8 mouse cellular contexts compared by ENCODE assay signal in the genomic region with DNA sequence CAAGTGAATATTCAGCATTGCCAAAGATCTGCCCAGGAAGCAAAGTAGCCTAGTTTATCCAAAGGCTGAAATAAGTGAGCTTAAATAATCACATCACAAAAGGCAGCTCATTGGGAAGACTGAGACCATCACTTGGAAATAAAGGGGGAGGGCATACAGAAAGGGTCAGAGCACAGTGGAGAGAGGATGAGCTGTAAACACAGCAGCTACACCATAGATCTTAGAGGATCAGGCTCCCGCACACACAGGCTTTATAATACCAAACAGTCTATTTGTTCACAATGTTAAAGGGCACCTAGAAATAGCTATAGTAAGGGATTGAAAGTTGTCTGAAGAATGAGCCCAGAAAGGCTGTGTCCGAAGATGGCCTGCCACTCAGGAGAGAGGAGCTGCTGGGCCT. TPM values are rescaled to one million over a fixed set of nuclear protein-coding genes. Genes with fewer than 3 reads are reported as not detected.
DNase-seq lines count a peak whose midpoint lies in the region; ATAC-seq and TF ChIP-seq lines count a peak whose summit lies in the region.

No protein-coding gene starts in this region.

- WGBS in heart, embryonic 10.5 days: 14% methylated on average over 2 of the region's 2 CpGs
- WGBS in forebrain, embryonic 12.5 days: 11% methylated on average over 2 of the region's 2 CpGs
- 36% methylated on average over 2 of the region's 2 CpGs for WGBS in liver, embryonic 14.5 days (ENCODE audit: insufficient replicate concordance)

- no peaks in the 10 kb centered on the region for H3K27me3 ChIP-seq in heart, embryonic 10.5 days (ENCODE audit: insufficient read depth, poor library complexity, severe bottlenecking)
- peaks cover 14% of the 10 kb centered on the region for H3K27me3 ChIP-seq in E14TG2a.4 (ENCODE audit: insufficient read depth, low read length)
- no peaks in the 10 kb centered on the region for H3K27me3 ChIP-seq in forebrain, embryonic 12.5 days
- no peaks in the 10 kb centered on the region for H3K27me3 ChIP-seq in liver, embryonic 14.5 days (ENCODE audit: control insufficient read depth, insufficient read depth, low read length)

- peak overlapping the region; percentile 63 for H3K4me3 ChIP-seq in heart, embryonic 10.5 days
- peak overlapping the region; percentile 71 for H3K4me3 ChIP-seq in E14TG2a.4 (replicated peaks; ENCODE audit: low read length)
- peak overlapping the region; percentile 44 for H3K4me3 ChIP-seq in forebrain, embryonic 12.5 days (replicated peaks)
- peak overlapping the region; percentile 57 to 68 for H3K4me3 ChIP-seq in liver, embryonic 14.5 days (ENCODE audit: insufficient read depth in 1 of 2, low read depth in 2 of 2, low read length in 2 of 2)

- H3K4me2 ChIP-seq in forebrain, embryonic 12.5 days: peak overlapping the region; percentile 76
- H3K4me2 ChIP-seq in liver, embryonic 14.5 days (ENCODE audit: low read depth): peak overlapping the region; percentile 88

- H3K9me3 ChIP-seq in heart, embryonic 10.5 days: no peaks in the 10 kb centered on the region
- no peaks in the 10 kb centered on the region for H3K9me3 ChIP-seq in E14TG2a.4 (ENCODE audit: low read length)
- H3K9me3 ChIP-seq in forebrain, embryonic 12.5 days: no peaks in the 10 kb centered on the region
- no peaks in the 10 kb centered on the region for H3K9me3 ChIP-seq in liver, embryonic 14.5 days (ENCODE audit: control insufficient read depth, low read length)

- DNase-seq in heart, embryonic 10.5 days (ENCODE audit: low spot score): no peak
- DNase-seq in heart, postnatal 25 days (ENCODE audit: low spot score): no peak
- DNase-seq in liver, embryonic 14.5 days (ENCODE audit: low read depth in 3 of 3, low spot score in 3 of 3): no peak
- no peak for DNase-seq in MN1 (ENCODE audit: low spot score)
- DNase-seq in frontal cortex, adult 2 months (ENCODE audit: extremely low spot score in 1 of 2, low spot score in 1 of 2): no peak
- DNase-seq in ovary, postnatal 10 days (ENCODE audit: low spot score): no peak

- intact Hi-C loops in heart, postnatal 25 days (cut with DNase I): no loop called here

- H3K36me3 ChIP-seq in heart, embryonic 10.5 days: no peaks in the 10 kb centered on the region
- H3K36me3 ChIP-seq in E14TG2a.4 (ENCODE audit: insufficient read depth, low read length): no peaks in the 10 kb centered on the region
- H3K36me3 ChIP-seq in forebrain, embryonic 12.5 days (replicated peaks): no peaks in the 10 kb centered on the region; the same call in 1 of the 2 replicates
- H3K36me3 ChIP-seq in liver, embryonic 14.5 days (replicated peaks; ENCODE audit: control insufficient read depth, insufficient read depth, low read depth): no peaks in the 10 kb centered on the region

- H3K27ac ChIP-seq in heart, embryonic 10.5 days: peak overlapping the region; percentile 93
- no peak overlapping the region for H3K27ac ChIP-seq in forebrain, embryonic 12.5 days
- H3K27ac ChIP-seq in liver, embryonic 14.5 days: no peak overlapping the region

- TF ChIP-seq CTCF in E14TG2a.4 (conservative IDR thresholded peaks at IDR 0.05; ENCODE audit: low read length): no peak
- TF ChIP-seq CTCF in liver, embryonic 14.5 days (IDR thresholded peaks at IDR 0.05; ENCODE audit: low read depth): no peak

- H3K9ac ChIP-seq in forebrain, embryonic 12.5 days: peak overlapping the region; percentile 70
- H3K9ac ChIP-seq in liver, embryonic 14.5 days (replicated peaks): peak overlapping the region; percentile 77

- peaks cover 10% of the 10 kb centered on the region; the same call in 1 of the 2 replicates for H3K4me1 ChIP-seq in heart, embryonic 10.5 days
- 0 out of 2 replicates have a peak, but pooled peaks cover 9% of the 10 kb centered on the region for H3K4me1 ChIP-seq in E14TG2a.4 (replicated peaks; ENCODE audit: low read depth, low read length)
- H3K4me1 ChIP-seq in forebrain, embryonic 12.5 days: peaks cover 6% of the 10 kb centered on the region
- peaks cover 0 to 2% of the 10 kb centered on the region in 2 experiments; a peak in 2 of 4 replicates for H3K4me1 ChIP-seq in liver, embryonic 14.5 days (replicated peaks; ENCODE audit: control insufficient read depth in 2 of 2, insufficient read depth in 2 of 2, low read length in 1 of 2)

- ATAC-seq in forebrain, embryonic 12.5 days (ENCODE audit: low FRiP score): no peak
- ATAC-seq in liver, embryonic 14.5 days (ENCODE audit: insufficient read depth): peak; percentile 61; the same call in 1 of the 2 replicates

- TF ChIP-seq EP300 in liver, embryonic 14.5 days (IDR thresholded peaks at IDR 0.05; ENCODE audit: low read depth): no peak

RNA-seq across cellular contexts. Expression of a gene that starts 21.8 kb away (rescaled TPM):
- 0.15 and 0.21 TPM in 2 replicates for polyA plus RNA-seq in heart, embryonic 10.5 days (2016; fragmentation: Nextera tagmentation; extraction: Ambion mirVana)
- not detected for total RNA-seq in heart, postnatal 25 days (2021)
- 0.40 and 0.49 TPM in 2 replicates for polyA plus RNA-seq in forebrain, embryonic 12.5 days (2016; fragmentation: Nextera tagmentation; extraction: Ambion mirVana)
- polyA plus RNA-seq in liver, embryonic 14.5 days (2012; rRNA removed): 0.02 TPM in 1 of 2 replicates, not detected in the other
- not detected in 2 replicates for polyA plus RNA-seq in liver, embryonic 14.5 days (2014; fragmentation: Nextera tagmentation; extraction: Ambion mirVana)
- 0.29 and 0.46 TPM in 2 replicates for polyA plus RNA-seq in frontal cortex, adult 2 months (2012; rRNA removed)

RNA-seq across cellular contexts. Expression of a gene that starts 23.7 kb away (rescaled TPM):
- polyA plus RNA-seq in heart, embryonic 10.5 days (2016; fragmentation: Nextera tagmentation; extraction: Ambion mirVana): 0.94 and 2.3 TPM in 2 replicates
- total RNA-seq in heart, postnatal 25 days (2021): under 1 TPM; 0.20 to 0.21 TPM
- polyA plus RNA-seq in forebrain, embryonic 12.5 days (2016; fragmentation: Nextera tagmentation; extraction: Ambion mirVana): 1.4 and 1.8 TPM in 2 replicates
- 3.5 and 4.2 TPM in 2 replicates for polyA plus RNA-seq in liver, embryonic 14.5 days (2012; rRNA removed)
- 4.5 and 5.0 TPM in 2 replicates for polyA plus RNA-seq in liver, embryonic 14.5 days (2014; fragmentation: Nextera tagmentation; extraction: Ambion mirVana)
- 1.4 and 1.7 TPM in 2 replicates for polyA plus RNA-seq in frontal cortex, adult 2 months (2012; rRNA removed)

RNA-seq across cellular contexts. Expression of a gene that starts 46.8 kb away (rescaled TPM):
- polyA plus RNA-seq in heart, embryonic 10.5 days (2016; fragmentation: Nextera tagmentation; extraction: Ambion mirVana): 29.7 and 38.1 TPM in 2 replicates
- 10 to 100 TPM; 26.3 to 26.4 TPM for total RNA-seq in heart, postnatal 25 days (2021)
- polyA plus RNA-seq in forebrain, embryonic 12.5 days (2016; fragmentation: Nextera tagmentation; extraction: Ambion mirVana): 71.4 and 75.2 TPM in 2 replicates
- 5.7 and 6.5 TPM in 2 replicates for polyA plus RNA-seq in liver, embryonic 14.5 days (2012; rRNA removed)
- polyA plus RNA-seq in liver, embryonic 14.5 days (2014; fragmentation: Nextera tagmentation; extraction: Ambion mirVana): 8.7 and 9.2 TPM in 2 replicates
- polyA plus RNA-seq in frontal cortex, adult 2 months (2012; rRNA removed): 41.5 and 47.3 TPM in 2 replicates
